9 mouse cellular contexts compared by ENCODE assay signal in the genomic region with DNA sequence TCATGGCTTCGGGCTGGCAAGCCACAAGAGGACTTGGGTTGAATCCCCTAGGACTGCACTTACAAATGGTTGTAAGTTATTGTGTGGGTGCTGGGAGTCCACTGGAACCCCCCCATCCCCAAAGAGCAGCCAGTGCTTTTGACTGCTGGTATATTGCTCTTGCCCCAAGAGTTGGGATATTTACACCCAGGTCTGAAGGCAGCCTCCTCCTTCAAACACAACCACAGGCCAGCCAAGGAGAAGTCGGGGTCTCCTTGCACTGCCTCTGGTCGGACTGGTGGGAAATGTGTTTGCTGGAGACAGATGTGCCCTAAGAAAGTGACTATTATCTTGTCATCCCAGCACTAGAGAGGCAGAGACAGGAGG. TPM values are rescaled to one million over a fixed set of nuclear protein-coding genes. Genes with fewer than 3 reads are reported as not detected.
A peak's percentile ranks its signal among the peaks of the same experiment; 100 is the strongest.
DNase-seq lines count a peak whose midpoint lies in the region; ATAC-seq lines count a peak whose summit lies in the region.
"Had no signal": no experiment of that assay in that cellular context is flagged by ENCODE, and none has a peak within 500 bp of the region (broad histone marks: within the 10 kb centered on the region; RNA-seq: fewer than 3 reads in every experiment).

No protein-coding gene starts in this region.

- H3K4me3 ChIP-seq in kidney, embryonic 16.5 days (ENCODE audit: low read length) = no peak overlapping the region
- H3K4me3 ChIP-seq in embryonic facial prominence, embryonic 10.5 days = peak overlapping the region; percentile 59
- no peak overlapping the region for H3K4me3 ChIP-seq in heart, embryonic 16.5 days (ENCODE audit: low read length)
- H3K4me3 ChIP-seq in liver, embryonic 16.5 days (ENCODE audit: low read depth, low read length) = no peak overlapping the region

- H3K27me3 ChIP-seq in kidney, embryonic 16.5 days (ENCODE audit: insufficient read depth, low read length) = no peaks in the 10 kb centered on the region
- H3K27me3 ChIP-seq in embryonic facial prominence, embryonic 10.5 days (replicated peaks; ENCODE audit: low read depth, poor library complexity, severe bottlenecking) = no peaks in the 10 kb centered on the region
- H3K27me3 ChIP-seq in heart, embryonic 16.5 days (ENCODE audit: control insufficient read depth, insufficient read depth, low read length) = no peaks in the 10 kb centered on the region
- no peaks in the 10 kb centered on the region for H3K27me3 ChIP-seq in liver, embryonic 16.5 days (ENCODE audit: control insufficient read depth, insufficient read depth, low read depth, low read length)

- peak overlapping the region; percentile 66; the same call in 1 of the 2 replicates for H3K4me2 ChIP-seq in kidney, embryonic 16.5 days (replicated peaks; ENCODE audit: low read depth, low read length)
- no peak overlapping the region for H3K4me2 ChIP-seq in heart, embryonic 16.5 days (ENCODE audit: low read depth, low read length)
- H3K4me2 ChIP-seq in liver, embryonic 16.5 days (ENCODE audit: low read depth, low read length) = peak overlapping the region; percentile 89; the same call in 1 of the 2 replicates

- no peak for ATAC-seq in kidney, embryonic 16.5 days (ENCODE audit: low FRiP score, low TSS enrichment)
- no peak for ATAC-seq in heart, embryonic 16.5 days (replicated peaks; ENCODE audit: extremely low read depth, insufficient read depth, low FRiP score)
- ATAC-seq in liver, embryonic 16.5 days (ENCODE audit: low read depth) = no peak
- ATAC-seq: midbrain, embryonic 16.5 days had no signal

- peaks cover 90% of the 10 kb centered on the region for H3K4me1 ChIP-seq in kidney, embryonic 16.5 days (ENCODE audit: insufficient read depth, low read length)
- peaks cover 98% of the 10 kb centered on the region for H3K4me1 ChIP-seq in embryonic facial prominence, embryonic 10.5 days
- peaks cover 75% of the 10 kb centered on the region for H3K4me1 ChIP-seq in heart, embryonic 16.5 days (ENCODE audit: control insufficient read depth, insufficient read depth, low read length)
- H3K4me1 ChIP-seq in liver, embryonic 16.5 days (ENCODE audit: control insufficient read depth, low read depth, low read length) = peaks cover 92% of the 10 kb centered on the region

- no peak for DNase-seq in kidney, adult 8-10 months
- no peak for DNase-seq in embryonic facial prominence, embryonic 10.5 days (ENCODE audit: low spot score)
- DNase-seq in right cerebral cortex, postnatal 14 days = no peak
- DNase-seq in urinary bladder, postnatal 36 days (ENCODE audit: low spot score in 2 of 2) = no peak
- DNase-seq: cerebellum, adult 11 months had no signal

- 72% methylated on average over 3 of the region's 3 CpGs for WGBS in kidney, embryonic 16.5 days
- 68% methylated on average over 3 of the region's 3 CpGs for WGBS in embryonic facial prominence, embryonic 10.5 days
- 79% methylated on average over 3 of the region's 3 CpGs for WGBS in heart, embryonic 16.5 days
- 70% methylated on average over 3 of the region's 3 CpGs for WGBS in liver, embryonic 16.5 days (ENCODE audit: insufficient replicate concordance)

- H3K27ac ChIP-seq in kidney, embryonic 16.5 days (ENCODE audit: low read length) = peak overlapping the region; percentile 99
- H3K27ac ChIP-seq in embryonic facial prominence, embryonic 10.5 days (replicated peaks) = peak overlapping the region; percentile 94
- peak overlapping the region; percentile 98 for H3K27ac ChIP-seq in heart, embryonic 16.5 days (ENCODE audit: low read length)
- H3K27ac ChIP-seq in liver, embryonic 16.5 days (ENCODE audit: low read length) = peak overlapping the region; percentile 90

- peak overlapping the region; percentile 63 for H3K9ac ChIP-seq in kidney, embryonic 16.5 days (replicated peaks; ENCODE audit: low read length)
- no peak overlapping the region for H3K9ac ChIP-seq in heart, embryonic 16.5 days (ENCODE audit: low read length)
- H3K9ac ChIP-seq in liver, embryonic 16.5 days (ENCODE audit: low read depth, low read length) = no peak overlapping the region; the same call in 1 of the 2 replicates

- H3K9me3 ChIP-seq in kidney, embryonic 16.5 days (ENCODE audit: low read length) = no peaks in the 10 kb centered on the region
- H3K9me3 ChIP-seq in embryonic facial prominence, embryonic 10.5 days = no peaks in the 10 kb centered on the region
- H3K9me3 ChIP-seq in heart, embryonic 16.5 days (replicated peaks; ENCODE audit: control insufficient read depth, low read length) = no peaks in the 10 kb centered on the region
- H3K9me3 ChIP-seq in liver, embryonic 16.5 days (replicated peaks; ENCODE audit: control insufficient read depth, low read length) = no peaks in the 10 kb centered on the region

- H3K36me3 ChIP-seq in kidney, embryonic 16.5 days (ENCODE audit: insufficient read depth, low read length) = peaks cover 4% of the 10 kb centered on the region
- H3K36me3 ChIP-seq in embryonic facial prominence, embryonic 10.5 days (replicated peaks) = peaks cover 15% of the 10 kb centered on the region
- peaks cover 4% of the 10 kb centered on the region for H3K36me3 ChIP-seq in heart, embryonic 16.5 days (ENCODE audit: control insufficient read depth, insufficient read depth)
- peaks cover 4% of the 10 kb centered on the region for H3K36me3 ChIP-seq in liver, embryonic 16.5 days (ENCODE audit: control insufficient read depth, insufficient read depth)

RNA-seq across cellular contexts. Expression of a gene that starts 3.6 kb away (rescaled TPM):
- polyA plus RNA-seq in kidney, embryonic 16.5 days (2015; fragmentation: Nextera tagmentation; extraction: Ambion mirVana) = 96.2 and 101 TPM in 2 replicates
- polyA plus RNA-seq in embryonic facial prominence, embryonic 10.5 days (2016; fragmentation: Nextera tagmentation; extraction: Ambion mirVana) = 93.2 and 110 TPM in 2 replicates
- polyA plus RNA-seq in heart, embryonic 16.5 days (2015; fragmentation: Nextera tagmentation; extraction: Ambion mirVana) = 85.3 and 87.6 TPM in 2 replicates
- 13.8 and 14.2 TPM in 2 replicates for polyA plus RNA-seq in liver, embryonic 16.5 days (2015; fragmentation: Nextera tagmentation; extraction: Ambion mirVana)

RNA-seq across cellular contexts. Expression of a gene that starts 10.5 kb away (rescaled TPM):
- polyA plus RNA-seq in kidney, embryonic 16.5 days (2015; fragmentation: Nextera tagmentation; extraction: Ambion mirVana) = 15.2 and 15.3 TPM in 2 replicates
- 10.8 and 12.0 TPM in 2 replicates for polyA plus RNA-seq in embryonic facial prominence, embryonic 10.5 days (2016; fragmentation: Nextera tagmentation; extraction: Ambion mirVana)
- polyA plus RNA-seq in heart, embryonic 16.5 days (2015; fragmentation: Nextera tagmentation; extraction: Ambion mirVana) = 9.7 and 10.7 TPM in 2 replicates
- 8.4 and 8.7 TPM in 2 replicates for polyA plus RNA-seq in liver, embryonic 16.5 days (2015; fragmentation: Nextera tagmentation; extraction: Ambion mirVana)

RNA-seq across cellular contexts. Expression of a gene that starts 14.2 kb away (rescaled TPM):
- 15.9 and 16.8 TPM in 2 replicates for polyA plus RNA-seq in kidney, embryonic 16.5 days (2015; fragmentation: Nextera tagmentation; extraction: Ambion mirVana)
- 22.2 TPM in 2 replicates for polyA plus RNA-seq in embryonic facial prominence, embryonic 10.5 days (2016; fragmentation: Nextera tagmentation; extraction: Ambion mirVana)
- polyA plus RNA-seq in heart, embryonic 16.5 days (2015; fragmentation: Nextera tagmentation; extraction: Ambion mirVana) = 10.3 and 13.0 TPM in 2 replicates
- 2.3 and 2.6 TPM in 2 replicates for polyA plus RNA-seq in liver, embryonic 16.5 days (2015; fragmentation: Nextera tagmentation; extraction: Ambion mirVana)

RNA-seq across cellular contexts. Expression of a gene that starts 17.1 kb away (rescaled TPM):
- polyA plus RNA-seq in kidney, embryonic 16.5 days (2015; fragmentation: Nextera tagmentation; extraction: Ambion mirVana) = 11.0 and 11.8 TPM in 2 replicates
- 45.2 and 50.1 TPM in 2 replicates for polyA plus RNA-seq in embryonic facial prominence, embryonic 10.5 days (2016; fragmentation: Nextera tagmentation; extraction: Ambion mirVana)
- polyA plus RNA-seq in heart, embryonic 16.5 days (2015; fragmentation: Nextera tagmentation; extraction: Ambion mirVana) = 6.0 and 6.8 TPM in 2 replicates
- 0.47 and 0.53 TPM in 2 replicates for polyA plus RNA-seq in liver, embryonic 16.5 days (2015; fragmentation: Nextera tagmentation; extraction: Ambion mirVana)

RNA-seq across cellular contexts. Expression of a gene that starts 21.6 kb away (rescaled TPM):
- 6.4 and 7.3 TPM in 2 replicates for polyA plus RNA-seq in kidney, embryonic 16.5 days (2015; fragmentation: Nextera tagmentation; extraction: Ambion mirVana)
- polyA plus RNA-seq in embryonic facial prominence, embryonic 10.5 days (2016; fragmentation: Nextera tagmentation; extraction: Ambion mirVana) = 4.9 and 8.5 TPM in 2 replicates
- polyA plus RNA-seq in heart, embryonic 16.5 days (2015; fragmentation: Nextera tagmentation; extraction: Ambion mirVana) = 2.5 TPM in 2 replicates
- polyA plus RNA-seq in liver, embryonic 16.5 days (2015; fragmentation: Nextera tagmentation; extraction: Ambion mirVana) = 0.44 and 0.65 TPM in 2 replicates
